Mouse (Mus musculus) embryonic fibroblast, embryonic 13.5 days (primary cell): ENCODE results near the gene Mcl1.

Experiments
- CTCF ChIP-seq: IDR thresholded peaks from 2 replicates; pipeline ENCODE4 v1.5.1; 2011; ENCODE audit warnings: mild to moderate bottlenecking, control low read depth, low read length, moderate library complexity, borderline replicate concordance; ENCODE audit not compliant: insufficient read depth
- POLR2A ChIP-seq: IDR thresholded peaks from 2 replicates; pipeline ENCODE4 v1.6.1; 2011; ENCODE audit warnings: low read depth, mild to moderate bottlenecking, control low read depth, low read length, moderate library complexity

DNA sequence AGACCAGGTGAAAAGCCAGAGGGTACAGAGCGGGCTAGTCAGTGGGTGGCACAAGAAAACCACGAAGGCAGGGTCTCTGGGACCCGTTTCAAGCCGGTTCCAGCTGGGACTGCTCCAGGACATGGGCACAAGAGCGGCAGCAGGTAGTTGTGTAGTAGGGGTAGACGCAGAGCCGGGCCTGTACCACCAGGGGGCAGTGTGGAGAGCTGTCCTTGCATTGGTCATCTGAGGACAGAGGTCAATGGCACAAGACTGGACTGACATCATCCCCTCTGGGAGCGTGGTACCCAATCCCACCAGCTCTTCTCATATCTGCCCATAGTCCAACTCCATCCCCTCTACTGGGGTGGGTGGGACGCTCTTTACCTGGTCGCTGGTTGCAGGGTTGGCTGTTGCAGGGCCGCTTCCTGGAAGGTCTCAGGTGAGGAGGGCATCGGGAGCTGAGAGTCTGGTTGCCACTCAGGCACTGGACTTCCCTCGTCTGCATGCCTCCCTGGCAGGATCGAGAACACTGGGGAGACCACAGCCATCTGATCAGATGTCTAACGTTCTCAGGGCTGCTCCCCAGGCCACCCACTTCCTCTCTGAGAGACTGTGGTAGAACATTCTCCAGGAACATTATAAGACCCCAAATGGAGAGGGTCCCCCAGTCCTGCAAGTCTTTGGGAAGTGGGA lies 18.3 kb downstream of the Mcl1 start:
- TF ChIP-seq POLR2A (no peak), CTCF (peak; percentile 78)
